Mouse (Mus musculus) MEL (cell line): ENCODE results near the gene Itga8. TPM values are rescaled to one million over a fixed set of nuclear protein-coding genes. Genes with fewer than 3 reads are reported as not detected.

Source experiments
- DNase-seq: peaks from one replicate; pipeline ENCODE4 v3.0.0; 2011; ENCODE audit warnings: low read depth, low spot score
- H3K27ac ChIP-seq: 2 replicates; pipeline ENCODE4 v1.5.1; 2012; ENCODE audit warnings: low read depth, mild to moderate bottlenecking, control low read depth, low read length, moderate library complexity; ENCODE audit not compliant: control insufficient read depth
- H3K27me3 ChIP-seq, 2 experiments: fragments of 150-350 bp in 1 of 2; sonication (generic) in 1 of 2; 2 replicates each; pipeline ENCODE4 v1.6.1; 2012; ENCODE audit warnings: low read length in 2 of 2, mild to moderate bottlenecking in 2 of 2, improper control_type of control experiment in 1 of 2, moderate library complexity in 1 of 2; ENCODE audit not compliant: insufficient read depth in 2 of 2, control insufficient read depth in 1 of 2
- H3K36me3 ChIP-seq, 2 experiments: 2 replicates each; pipeline ENCODE4 v1.6.1; 2012 to 2014; ENCODE audit warnings: low read length in 2 of 2, improper control_type of control experiment in 1 of 2, inconsistent platforms in 1 of 2, mild to moderate bottlenecking in 1 of 2; ENCODE audit not compliant: insufficient read depth in 2 of 2, control insufficient read depth in 1 of 2
- H3K4me1 ChIP-seq, 2 experiments: fragments of 150-350 bp in 1 of 2; sonication (generic) in 1 of 2; 2 replicates each; pipeline ENCODE4 v1.6.1; 2012; ENCODE audit warnings: low read length in 2 of 2, improper control_type of control experiment in 1 of 2, mild to moderate bottlenecking in 1 of 2; ENCODE audit not compliant: insufficient read depth in 2 of 2, control insufficient read depth in 1 of 2
- H3K4me3 ChIP-seq, 2 experiments: fragments of 150-350 bp in 1 of 2; sonication (generic) in 1 of 2; 2 replicates each; pipeline ENCODE4 v1.5.1; 2012; ENCODE audit warnings: low read depth in 2 of 2, low read length in 2 of 2, mild to moderate bottlenecking in 2 of 2, moderate library complexity in 2 of 2, control low read depth in 1 of 2, improper control_type of control experiment in 1 of 2; ENCODE audit not compliant: control insufficient read depth in 1 of 2, insufficient read depth in 1 of 2
- H3K79me2 ChIP-seq: 2 replicates; pipeline ENCODE4 v1.6.1; 2012; ENCODE audit warnings: mild to moderate bottlenecking, low read length, moderate library complexity; ENCODE audit not compliant: control insufficient read depth, poor library complexity, insufficient read depth
- H3K9ac ChIP-seq: 2 replicates; pipeline ENCODE4 v1.6.1; 2012; ENCODE audit warnings: low read depth, mild to moderate bottlenecking, control low read depth, low read length, moderate library complexity; ENCODE audit not compliant: control insufficient read depth, poor library complexity, severe bottlenecking
- H3K9me3 ChIP-seq: fragments of 150-350 bp; sonication (generic); replicated peaks from 2 replicates; pipeline ENCODE4 v1.6.1; 2012; ENCODE audit warnings: mild to moderate bottlenecking, low read length, improper control_type of control experiment, moderate library complexity; ENCODE audit not compliant: insufficient read depth
- BHLHE40 ChIP-seq: IDR thresholded peaks from 2 replicates; pipeline ENCODE4 v1.6.1; 2012; ENCODE audit warnings: low read depth, mild to moderate bottlenecking, inconsistent platforms, low read length, improper control_type of control experiment, borderline replicate concordance
- CTCF ChIP-seq, 3 experiments: IDR thresholded peaks in 2 of 3; conservative IDR thresholded peaks in 1 of 3; 2 replicates each; pipeline ENCODE4 v1.5.1; 2011 to 2012; ENCODE audit warnings: low read length in 3 of 3, low read depth in 2 of 3, mild to moderate bottlenecking in 2 of 3, improper control_type of control experiment in 1 of 3, inconsistent platforms in 1 of 3, mixed read lengths in 1 of 3, moderate library complexity in 1 of 3; ENCODE audit not compliant: control insufficient read depth in 1 of 3, insufficient read depth in 1 of 3, poor library complexity in 1 of 3, severe bottlenecking in 1 of 3
- ELF1 ChIP-seq: IDR thresholded peaks from 2 replicates; pipeline ENCODE4 v1.6.1; 2014; ENCODE audit warnings: low read depth, mild to moderate bottlenecking, inconsistent platforms, low read length, improper control_type of control experiment, moderate library complexity
- EP300 ChIP-seq, 2 experiments: IDR thresholded peaks; 2 replicates each; pipeline ENCODE4 v1.6.1; 2011; ENCODE audit warnings: improper control_type of control experiment in 2 of 2, low read length in 2 of 2, low read depth in 1 of 2, mild to moderate bottlenecking in 1 of 2
- GABPA ChIP-seq: IDR thresholded peaks from 2 replicates; pipeline ENCODE4 v1.6.1; 2012; ENCODE audit warnings: low read depth, mild to moderate bottlenecking, inconsistent platforms, low read length, improper control_type of control experiment, moderate library complexity
- GATA1 ChIP-seq: IDR thresholded peaks from 2 replicates; pipeline ENCODE4 v1.6.1; 2011; ENCODE audit warnings: low read depth, low read length, improper control_type of control experiment
- MAFK ChIP-seq: IDR thresholded peaks from 2 replicates; pipeline ENCODE4 v1.6.1; 2011; ENCODE audit warnings: low read depth, mild to moderate bottlenecking, low read length, improper control_type of control experiment, borderline replicate concordance
- MAX ChIP-seq: IDR thresholded peaks from 2 replicates; pipeline ENCODE4 v1.6.1; 2011; ENCODE audit warnings: low read length, improper control_type of control experiment
- MEF2A ChIP-seq: IDR thresholded peaks from 2 replicates; pipeline ENCODE4 v1.6.1; 2014; ENCODE audit warnings: low read depth, mild to moderate bottlenecking, inconsistent platforms, low read length, improper control_type of control experiment; ENCODE audit not compliant: poor library complexity, insufficient replicate concordance, severe bottlenecking; ENCODE audit errors: extremely low read depth
- MYB ChIP-seq: IDR thresholded peaks from 2 replicates; pipeline ENCODE4 v1.6.1; 2011; ENCODE audit warnings: mild to moderate bottlenecking, low read depth, low read length, improper control_type of control experiment
- MYC ChIP-seq: IDR thresholded peaks from 2 replicates; pipeline ENCODE4 v1.6.1; 2011; ENCODE audit warnings: low read depth, mild to moderate bottlenecking, low read length, improper control_type of control experiment, moderate library complexity
- NELFE ChIP-seq: IDR thresholded peaks from 2 replicates; pipeline ENCODE4 v1.6.1; 2011; ENCODE audit warnings: low read depth, low read length, improper control_type of control experiment
- POLR2A ChIP-seq, 2 experiments: IDR thresholded peaks; 2 replicates each; pipeline ENCODE4 v1.6.1; 2011 to 2012; ENCODE audit warnings: low read length in 2 of 2, mild to moderate bottlenecking in 2 of 2, control low read depth in 1 of 2, improper control_type of control experiment in 1 of 2, low read depth in 1 of 2, moderate library complexity in 1 of 2; ENCODE audit not compliant: control insufficient read depth in 1 of 2, insufficient read depth in 1 of 2, poor library complexity in 1 of 2
- POLR2AphosphoS5 ChIP-seq: IDR thresholded peaks from 2 replicates; pipeline ENCODE4 v1.6.1; 2012; ENCODE audit warnings: low read depth, borderline replicate concordance, mild to moderate bottlenecking, inconsistent platforms, low read length, moderate library complexity, mixed read lengths
- RAD21 ChIP-seq: IDR thresholded peaks from 2 replicates; pipeline ENCODE4 v1.6.1; 2011; ENCODE audit warnings: mild to moderate bottlenecking, low read depth, low read length, improper control_type of control experiment
- USF2 ChIP-seq, 2 experiments: IDR thresholded peaks; 2 replicates each; pipeline ENCODE4 v1.6.1; 2011 to 2012; ENCODE audit warnings: improper control_type of control experiment in 2 of 2, low read length in 2 of 2, borderline replicate concordance in 1 of 2, inconsistent platforms in 1 of 2, low read depth in 1 of 2, mild to moderate bottlenecking in 1 of 2; ENCODE audit not compliant: insufficient read depth in 1 of 2
- ZNF384 ChIP-seq: IDR thresholded peaks from 2 replicates; pipeline ENCODE4 v1.6.1; 2012; ENCODE audit warnings: low read depth, mild to moderate bottlenecking, inconsistent platforms, low read length, improper control_type of control experiment
- polyA plus RNA-seq, 2 experiments: library from polyadenylated mRNA; stranded (reverse) in 1 of 2; unstranded in 1 of 2; fragments of >175 nt in 1 of 2; fragments of >200 nt in 1 of 2; gene quantifications; 2 replicates each; pipeline versions ENCODE4 v1.2.1 to v1.2.4; 2012; ENCODE audit warnings: low replicate concordance in 2 of 2, low read depth in 1 of 2; ENCODE audit not compliant: insufficient read length in 2 of 2, insufficient read depth in 1 of 2, missing spikeins in 1 of 2
- total RNA-seq: library from RNA; depleted of rRNA; stranded (reverse); fragments of 300-350 nt; gene quantifications from 2 replicates; pipeline ENCODE4 v1.2.3, GENCODE M21; 2012

Itga8 gene
- total and polyA plus RNA-seq, 3 experiments: not detected

DNA sequence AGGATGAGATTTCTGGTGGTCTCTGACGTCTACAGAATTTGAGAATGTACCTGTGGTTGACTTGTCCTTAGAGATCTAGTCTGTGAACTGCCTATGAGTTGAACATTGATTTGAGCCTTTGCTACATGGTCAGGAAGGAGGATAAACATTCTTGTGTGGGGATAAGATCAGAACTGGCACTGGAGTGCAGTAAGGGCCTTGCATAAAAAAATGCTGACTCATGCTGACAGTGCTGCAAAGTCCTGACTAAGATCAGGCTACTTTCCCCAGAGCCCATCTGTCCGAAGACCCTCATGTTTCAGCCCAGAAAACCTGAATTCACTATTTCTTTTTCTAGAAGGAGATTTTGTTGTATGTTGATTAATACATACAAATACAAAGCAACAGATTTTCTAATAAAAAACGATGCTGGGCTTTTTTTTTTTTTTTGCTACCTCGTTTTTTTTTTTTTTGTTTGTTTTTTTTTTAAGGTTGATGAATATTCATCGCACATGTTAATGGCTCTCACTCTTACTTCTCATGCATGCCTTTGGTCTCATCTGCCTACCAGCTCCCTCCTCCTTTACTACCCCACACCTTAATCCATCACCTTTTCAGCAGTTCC is 162.9 kb downstream of the Itga8 start:
- Histone ChIP-seq H3K27ac (no peak overlapping the region), H3K79me2 (no peaks in the 10 kb centered on the region), H3K9ac (no peak overlapping the region), H3K4me3 (no peak overlapping the region), H3K36me3 (no peaks in the 10 kb centered on the region), H3K9me3 (no peaks in the 10 kb centered on the region; the same call in 1 of the 2 replicates), H3K4me1 (no peaks in the 10 kb centered on the region), H3K27me3 (no peaks in the 10 kb centered on the region)
- DNase-seq: peak; percentile 30
- no peak for TF ChIP-seq NELFE
- peak; percentile 18; the same call in 1 of the 2 replicates for TF ChIP-seq MAFK
- TF ChIP-seq BHLHE40: no peak
- TF ChIP-seq MAX: no peak
- no peak for TF ChIP-seq RAD21
- TF ChIP-seq GABPA: peak; percentile 73; the same call in 1 of the 2 replicates
- no peak for TF ChIP-seq MYC
- no peak for TF ChIP-seq CTCF (IDR thresholded peaks at IDR 0.05 in 2 of 3, conservative IDR thresholded peaks at IDR 0.05 in 1 of 3; ENCODE audit: control insufficient read depth in 1 of 3, insufficient read depth in 1 of 3, low read depth in 2 of 3, low read length in 3 of 3, poor library complexity in 1 of 3, severe bottlenecking in 1 of 3)
- no peak for TF ChIP-seq ZNF384
- no peak for TF ChIP-seq POLR2AphosphoS5
- TF ChIP-seq, all 39 proteins: peak for 2

DNA sequence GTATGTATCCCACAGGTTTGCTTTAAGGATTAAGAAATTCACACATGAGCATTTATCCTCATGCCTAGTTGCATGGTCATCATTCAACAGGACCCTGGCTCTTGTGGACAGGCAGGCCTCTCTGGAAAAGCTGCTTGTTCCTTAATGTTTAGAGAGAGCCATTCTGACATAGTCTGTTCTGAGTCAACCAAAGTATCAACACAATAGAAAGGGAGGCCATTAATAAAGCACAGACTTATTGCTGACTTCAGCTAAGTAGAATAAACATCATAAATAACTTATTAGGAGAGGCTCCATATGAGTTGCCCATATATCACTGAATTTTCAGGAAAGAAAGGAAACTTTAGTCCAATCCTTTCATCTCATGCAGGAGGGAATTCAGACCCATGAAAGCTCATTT is 175.1 kb downstream of the Itga8 start:
- TF ChIP-seq ELF1 (no peak), USF2 (IDR thresholded peaks at IDR 0.05; ENCODE audit: borderline replicate concordance in 1 of 2, insufficient read depth in 1 of 2, low read depth in 1 of 2, low read length in 2 of 2) (no peak), MYC (no peak), POLR2A (IDR thresholded peaks at IDR 0.05; ENCODE audit: control insufficient read depth in 1 of 2, insufficient read depth in 1 of 2, low read depth in 1 of 2, low read length in 2 of 2, poor library complexity in 1 of 2) (no peak), EP300 (IDR thresholded peaks at IDR 0.05; ENCODE audit: low read depth in 1 of 2, low read length in 2 of 2) (no peak)
- no peak for DNase-seq
- Histone ChIP-seq H3K4me1 (no peaks in the 10 kb centered on the region), H3K27me3 (no peaks in the 10 kb centered on the region), H3K4me3 (no peak overlapping the region), H3K9me3 (no peaks in the 10 kb centered on the region), H3K9ac (no peak overlapping the region), H3K36me3 (no peaks in the 10 kb centered on the region), H3K79me2 (no peaks in the 10 kb centered on the region), H3K27ac (no peak overlapping the region)

DNA sequence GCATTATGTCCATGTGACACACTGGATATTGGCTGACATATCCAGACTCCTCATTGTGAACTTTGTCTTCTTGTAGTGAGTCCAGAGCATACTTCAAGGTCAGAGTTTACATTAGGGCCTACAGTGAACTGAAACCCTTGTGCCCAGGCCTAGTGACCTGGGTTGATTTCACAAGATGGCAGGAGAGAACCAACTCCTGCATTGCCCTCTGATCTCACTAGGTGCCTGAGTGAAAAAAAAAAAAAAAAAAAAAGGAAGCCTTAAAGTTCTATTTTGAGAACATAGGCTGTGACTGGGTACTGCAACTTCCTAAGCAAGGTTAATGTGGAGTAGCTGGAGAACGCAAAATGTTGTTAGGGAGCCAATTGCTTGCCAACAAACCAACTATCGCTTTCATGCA is 186.2 kb downstream of the Itga8 start:
- Histone ChIP-seq H3K9me3 (no peaks in the 10 kb centered on the region), H3K36me3 (no peaks in the 10 kb centered on the region), H3K9ac (no peak overlapping the region), H3K4me3 (no peak overlapping the region), H3K27me3 (no peaks in the 10 kb centered on the region), H3K4me1 (no peaks in the 10 kb centered on the region), H3K79me2 (no peaks in the 10 kb centered on the region), H3K27ac (no peak overlapping the region)
- TF ChIP-seq GATA1: 0 out of 2 replicates have a peak, but pooled peaks have one; percentile 3
- TF ChIP-seq MEF2A: peak; percentile 86; the same call in 1 of the 2 replicates
- TF ChIP-seq ZNF384: peak; percentile 40; the same call in 1 of the 2 replicates
- no peak for TF ChIP-seq MYB
- peak; percentile 40 for DNase-seq
